Mouse (Mus musculus) kidney, postnatal 0 days (tissue): ENCODE measurements around the gene Itga9. TPM values are rescaled to one million over a fixed set of nuclear protein-coding genes. Genes with fewer than 3 reads are reported as not detected.

ENCODE experiments used
- ATAC-seq: fragments of 200-750 bp; cut with Nextera tagmentation; replicated peaks from 2 replicates; pipeline ENCODE4 v1.8.0; 2017; ENCODE audit warnings: low read depth, moderate number of reproducible peaks, moderate TSS enrichment, moderate library complexity; ENCODE audit not compliant: low FRiP score
- DNase-seq: peaks from one replicate; pipeline ENCODE4 v3.0.0-alpha.2; 2016; ENCODE audit warnings: low spot score
- H3K27ac ChIP-seq: fragments of 300-500 bp; sonication (generic); 2 replicates; pipeline ENCODE4 v1.5.1; 2014; ENCODE audit warnings: mild to moderate bottlenecking
- H3K27me3 ChIP-seq: fragments of 300-500 bp; sonication (generic); 2 replicates; pipeline ENCODE4 v1.6.1; 2014; ENCODE audit warnings: low read length, mixed read lengths; ENCODE audit not compliant: insufficient read depth
- H3K36me3 ChIP-seq: fragments of 300-500 bp; sonication (generic); 2 replicates; pipeline ENCODE4 v1.6.1; 2014; ENCODE audit warnings: low read length, mixed read lengths; ENCODE audit not compliant: insufficient read depth
- H3K4me1 ChIP-seq: fragments of 300-500 bp; sonication (generic); replicated peaks from 2 replicates; pipeline ENCODE4 v1.6.1; 2014; ENCODE audit warnings: antibody characterized with exemption, low read length, mixed read lengths; ENCODE audit not compliant: insufficient read depth
- H3K4me2 ChIP-seq: fragments of 300-500 bp; sonication (generic); 2 replicates; pipeline ENCODE4 v1.6.1; 2014; ENCODE audit warnings: mild to moderate bottlenecking, low read length, moderate library complexity, mixed read lengths
- H3K4me3 ChIP-seq: fragments of 300-500 bp; sonication (generic); replicated peaks from 2 replicates; pipeline ENCODE4 v1.5.1; 2014; ENCODE audit warnings: low read depth, low read length
- H3K9ac ChIP-seq: fragments of 300-500 bp; sonication (generic); 2 replicates; pipeline ENCODE4 v1.6.1; 2014; ENCODE audit warnings: low read depth, low read length
- H3K9me3 ChIP-seq: fragments of 300-500 bp; sonication (generic); replicated peaks from 2 replicates; pipeline ENCODE4 v1.6.1; 2016; ENCODE audit warnings: low read length, inconsistent platforms, mixed read lengths
- CTCF ChIP-seq: IDR thresholded peaks from 2 replicates; pipeline ENCODE4 v1.5.1; 2016; ENCODE audit warnings: antibody characterized with exemption, low read depth, mild to moderate bottlenecking, moderate library complexity
- WGBS: fragments of 180-500 bp; shearing (Covaris S2); extraction: QIAGEN DNeasy Blood & Tissue Kit; methylation state at CpG from one replicate; pipeline ENCODE4 v1.1.7; 2014; 5-methylcytosine and 5-hydroxymethylcytosine counted together
- polyA plus RNA-seq: library from polyadenylated mRNA; unstranded; fragments of >200 nt; fragmentation: Nextera tagmentation; extraction: Ambion mirVana; gene quantifications from 2 replicates; pipeline ENCODE4 v1.2.1, GENCODE M21; 2015

Gene Itga9
- polyA plus RNA-seq, 1 experiment from 2014 or later, result 23.2 TPM

DNA sequence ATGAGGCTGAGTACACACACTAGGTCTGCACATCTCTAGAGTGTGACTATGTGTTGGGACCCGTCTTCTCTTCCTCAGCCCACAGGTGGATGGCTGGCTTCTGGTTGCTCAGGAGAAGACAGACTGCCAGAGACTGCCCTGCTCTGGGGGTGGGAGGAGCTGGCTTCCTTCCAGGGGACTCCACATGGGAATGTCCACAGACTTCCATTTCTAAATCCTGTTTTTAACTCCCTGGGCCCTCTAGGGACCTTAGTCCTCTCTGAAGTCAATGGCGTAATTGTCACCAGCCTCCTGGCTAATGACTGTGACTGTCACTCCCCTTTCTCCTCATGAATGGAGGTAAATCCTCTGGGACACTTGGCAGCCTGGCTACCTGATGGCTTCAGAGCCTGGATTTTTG, 45.4 kb downstream of the Itga9 start:
- DNase-seq, result no peak
- ATAC-seq, result no peak
- H3K9me3 ChIP-seq, result no peaks in the 10 kb centered on the region
- 0 out of 2 replicates have a peak, but pooled peaks cover 6% of the 10 kb centered on the region for H3K4me1 ChIP-seq
- no peak overlapping the region for H3K9ac ChIP-seq
- H3K36me3 ChIP-seq, result no peaks in the 10 kb centered on the region
- H3K27me3 ChIP-seq, result no peaks in the 10 kb centered on the region
- 70% methylated on average over 2 of the region's 2 CpGs for WGBS
- no peak for TF ChIP-seq CTCF
- H3K27ac ChIP-seq, result no peak overlapping the region
- H3K4me3 ChIP-seq, result no peak overlapping the region
- H3K4me2 ChIP-seq, result no peak overlapping the region

GRCm38 (mm10) chr9:118653436-118653835, 46.9 kb downstream of the Itga9 start:
- 31% methylated on average over 1 of the region's 1 CpGs for WGBS
- no peak overlapping the region for H3K4me2 ChIP-seq
- DNase-seq, result no peak

DNA sequence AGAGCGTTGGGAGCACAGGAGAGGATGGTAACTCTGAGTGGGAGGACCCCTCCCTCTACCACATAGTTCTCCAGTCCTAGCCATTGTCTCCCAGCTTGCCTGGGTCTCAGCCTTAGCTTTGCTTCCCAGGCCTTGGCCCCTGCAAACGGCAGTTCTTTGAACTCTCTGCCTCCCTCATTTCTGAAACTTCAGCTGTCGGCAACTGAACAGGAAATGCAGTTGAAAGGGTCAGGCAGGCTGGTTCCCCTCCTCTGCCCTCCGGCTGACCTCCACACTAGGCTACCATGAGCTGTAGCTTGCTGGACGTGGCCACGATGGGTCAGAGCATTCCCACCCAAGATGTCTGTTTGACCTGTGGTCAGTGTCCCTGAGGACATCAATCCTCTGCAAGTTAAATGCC, 48.5 kb downstream of the Itga9 start:
- Histone ChIP-seq H3K27me3 (no peaks in the 10 kb centered on the region), H3K36me3 (no peaks in the 10 kb centered on the region), H3K4me2 (no peak overlapping the region), H3K9me3 (no peaks in the 10 kb centered on the region), H3K27ac (peak overlapping the region; percentile 14; the same call in 1 of the 2 replicates), H3K9ac (no peak overlapping the region), H3K4me1 (0 out of 2 replicates have a peak, but pooled peaks cover 3% of the 10 kb centered on the region), H3K4me3 (no peak overlapping the region)
- no peak for TF ChIP-seq CTCF
- ATAC-seq, result no peak
- WGBS, result 6% methylated on average over 6 of the region's 6 CpGs
- DNase-seq, result peak; percentile 66

More at GRCm38 (mm10) chr9:118653436-118653835, 46.9 kb downstream of the Itga9 start:
- no peak overlapping the region for H3K27ac ChIP-seq
- H3K36me3 ChIP-seq, result no peaks in the 10 kb centered on the region
- H3K27me3 ChIP-seq, result no peaks in the 10 kb centered on the region
- no peak overlapping the region for H3K4me3 ChIP-seq
- H3K9ac ChIP-seq, result no peak overlapping the region
- H3K9me3 ChIP-seq, result no peaks in the 10 kb centered on the region
- H3K4me1 ChIP-seq, result 0 out of 2 replicates have a peak, but pooled peaks cover 3% of the 10 kb centered on the region
- TF ChIP-seq CTCF, result no peak
- no peak for ATAC-seq

- WGBS, result 92% methylated on average over 3 of the region's 3 CpGs
- ATAC-seq, result no peak
- Histone ChIP-seq H3K4me2 (no peak overlapping the region), H3K9me3 (no peaks in the 10 kb centered on the region), H3K27me3 (no peaks in the 10 kb centered on the region), H3K4me1 (0 out of 2 replicates have a peak, but pooled peaks cover 3% of the 10 kb centered on the region), H3K27ac (no peak overlapping the region), H3K4me3 (no peak overlapping the region), H3K36me3 (no peaks in the 10 kb centered on the region), H3K9ac (no peak overlapping the region)
- DNase-seq, result no peak
- no peak for TF ChIP-seq CTCF
Measured at GRCm38 (mm10) chr9:118655726-118656125, 49.2 kb downstream of the Itga9 start.

DNA sequence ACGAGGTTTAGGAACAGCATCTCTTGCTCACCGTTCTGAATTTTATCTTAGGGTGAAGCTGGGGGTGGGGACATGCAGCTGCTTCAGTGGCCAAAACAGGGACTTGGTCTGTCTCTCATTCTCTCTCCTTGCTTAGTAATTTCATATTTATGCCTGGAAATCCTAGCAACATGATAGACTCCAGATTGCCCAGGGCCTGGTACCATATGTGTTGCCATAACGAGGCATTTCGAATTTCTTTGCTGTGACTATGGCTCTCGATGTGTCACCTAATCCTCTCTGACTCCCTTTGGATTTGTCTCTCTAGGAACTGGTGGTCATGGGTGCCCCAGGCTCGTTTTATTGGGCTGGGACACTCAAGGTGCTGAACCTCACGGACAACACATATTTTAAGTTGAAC, 51.7 kb downstream of the Itga9 start:
- no peak for TF ChIP-seq CTCF
- 87% methylated on average over 7 of the region's 7 CpGs for WGBS
- Histone ChIP-seq H3K36me3 (peaks cover 19% of the 10 kb centered on the region), H3K4me1 (no peaks in the 10 kb centered on the region), H3K27ac (no peak overlapping the region), H3K27me3 (no peaks in the 10 kb centered on the region), H3K4me3 (no peak overlapping the region), H3K9ac (no peak overlapping the region), H3K4me2 (no peak overlapping the region), H3K9me3 (no peaks in the 10 kb centered on the region)
- ATAC-seq (no peak), DNase-seq (no peak)

DNA sequence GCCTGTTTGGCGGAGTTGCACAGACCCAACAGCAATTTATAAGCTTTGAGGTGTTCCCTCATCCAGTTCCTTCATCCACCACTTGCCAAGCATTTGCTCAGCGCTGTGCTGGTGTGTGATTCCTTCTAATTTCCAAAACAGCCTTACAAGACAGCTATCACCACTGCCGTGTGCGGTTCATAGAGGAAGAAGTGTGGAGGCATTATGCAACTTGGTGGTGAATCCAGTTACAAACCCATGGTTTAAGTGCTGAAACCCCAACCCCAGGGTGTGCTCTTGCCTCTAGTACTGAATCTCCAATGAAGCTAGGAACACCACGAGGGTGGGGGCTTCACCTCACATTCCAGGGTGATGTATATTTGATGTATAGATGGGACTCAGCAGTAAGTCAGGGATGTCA, 53.3 kb downstream of the Itga9 start:
- no peak overlapping the region for H3K27ac ChIP-seq
- H3K9ac ChIP-seq, result no peak overlapping the region
- DNase-seq (no peak), ATAC-seq (no peak)
- peaks cover 27% of the 10 kb centered on the region for H3K36me3 ChIP-seq
- H3K4me3 ChIP-seq, result no peak overlapping the region
- H3K27me3 ChIP-seq, result no peaks in the 10 kb centered on the region
- no peak overlapping the region for H3K4me2 ChIP-seq
- WGBS, result 82% methylated on average over 5 of the region's 5 CpGs
- no peaks in the 10 kb centered on the region for H3K9me3 ChIP-seq
- TF ChIP-seq CTCF, result no peak
- H3K4me1 ChIP-seq, result no peaks in the 10 kb centered on the region

GRCm38 (mm10) chr9:118660259-118660658, 53.8 kb downstream of the Itga9 start:
- WGBS, result 59% methylated on average over 7 of the region's 7 CpGs
- Histone ChIP-seq H3K4me2 (no peak overlapping the region), H3K36me3 (peaks cover 27% of the 10 kb centered on the region), H3K9me3 (no peaks in the 10 kb centered on the region), H3K9ac (no peak overlapping the region), H3K27ac (no peak overlapping the region), H3K4me3 (no peak overlapping the region), H3K27me3 (no peaks in the 10 kb centered on the region), H3K4me1 (no peaks in the 10 kb centered on the region)
- ATAC-seq, result no peak
- TF ChIP-seq CTCF, result no peak
- no peak for DNase-seq
